ENCODE assay signal across 8 mouse cellular contexts in the genomic region with DNA sequence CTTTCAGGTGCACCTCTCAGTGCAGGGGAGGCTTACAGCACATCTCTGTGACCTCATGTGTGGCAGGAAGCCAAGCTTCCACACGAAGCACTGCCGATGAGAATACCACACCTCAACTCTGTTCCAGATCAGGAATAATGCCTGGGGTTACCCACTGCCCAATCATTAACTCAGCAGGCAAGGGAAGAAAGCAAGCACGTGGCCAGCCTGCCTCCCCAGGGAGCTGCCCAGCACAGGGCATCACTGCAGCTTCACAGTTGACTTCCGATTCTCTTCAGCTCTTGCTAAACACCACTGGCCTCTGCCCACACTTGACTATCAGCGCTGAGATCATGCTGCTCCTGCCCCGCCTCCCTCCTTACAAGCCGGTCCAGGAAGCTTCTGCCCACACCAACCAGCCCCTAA. TPM values are rescaled to one million over a fixed set of nuclear protein-coding genes. Genes with fewer than 3 reads are reported as not detected.
DNase-seq lines count a peak whose midpoint lies in the region; ATAC-seq and TF ChIP-seq lines count a peak whose summit lies in the region.

No protein-coding gene starts in this region.

- TF ChIP-seq CTCF in G1E (IDR thresholded peaks at IDR 0.05; ENCODE audit: low read depth, low read length) = no peak
- no peak for TF ChIP-seq CTCF in small intestine, adult 2 months (IDR thresholded peaks at IDR 0.05; ENCODE audit: extremely low read depth, insufficient read length, insufficient replicate concordance, low read depth, low read length)

- peak overlapping the region; percentile 14; the same call in 1 of the 2 replicates for H3K4me2 ChIP-seq in heart, embryonic 14.5 days (ENCODE audit: low read length)
- H3K4me2 ChIP-seq in kidney, embryonic 16.5 days (replicated peaks; ENCODE audit: low read depth, low read length) = no peak overlapping the region

- H3K27ac ChIP-seq in heart, embryonic 14.5 days (replicated peaks in 1 of 2; ENCODE audit: control insufficient read depth in 1 of 2, insufficient read depth in 1 of 2, low read depth in 2 of 2, low read length in 2 of 2) = peak overlapping the region; percentile 3 to 12; a peak in 1 of 4 replicates
- peak overlapping the region; percentile 57; the same call in 1 of the 2 replicates for H3K27ac ChIP-seq in kidney, embryonic 16.5 days (ENCODE audit: low read length)
- 0 out of 2 replicates have a peak overlapping the region, but pooled peaks have one; percentile 1 for H3K27ac ChIP-seq in small intestine, adult 2 months (ENCODE audit: insufficient read depth, low read depth, low read length)

- no peak overlapping the region for H3K9ac ChIP-seq in heart, embryonic 14.5 days (ENCODE audit: low read length)
- H3K9ac ChIP-seq in kidney, embryonic 16.5 days (replicated peaks; ENCODE audit: low read length) = no peak overlapping the region; the same call in 1 of the 2 replicates

- DNase-seq in frontal cortex, postnatal 10 days (ENCODE audit: low spot score in 2 of 2) = no peak
- no peak for DNase-seq in G1E (ENCODE audit: low spot score)
- DNase-seq in cerebellum, postnatal 14 days = peak; percentile 54 to 59
- DNase-seq in lung, postnatal 36 days = peak; percentile 87

- no peak for TF ChIP-seq POLR2A in small intestine, adult 2 months (IDR thresholded peaks at IDR 0.05; ENCODE audit: low read depth, low read length)

- ATAC-seq in frontal cortex, adult (ENCODE audit: low TSS enrichment) = peak; percentile 85; the same call in 1 of the 2 replicates
- peak; percentile 77 for ATAC-seq in G1E (ENCODE audit: extremely low read depth, insufficient number of reproducible peaks, low FRiP score, poor library complexity, severe bottlenecking)
- peak; percentile 32; the same call in 1 of the 2 replicates for ATAC-seq in heart, embryonic 14.5 days (ENCODE audit: insufficient number of reproducible peaks, insufficient read depth, low FRiP score, low read depth)
- ATAC-seq in kidney, embryonic 16.5 days (ENCODE audit: low FRiP score, low TSS enrichment) = peak; percentile 96

- H3K4me3 ChIP-seq in G1E (ENCODE audit: low read depth, low read length) = peak overlapping the region; percentile 5; the same call in 1 of the 2 replicates
- no peak overlapping the region for H3K4me3 ChIP-seq in heart, embryonic 14.5 days (ENCODE audit: control insufficient read depth in 1 of 2, insufficient read depth in 1 of 2, low read depth in 1 of 2, low read length in 2 of 2)
- H3K4me3 ChIP-seq in kidney, embryonic 16.5 days (ENCODE audit: low read length) = no peak overlapping the region
- no peak overlapping the region for H3K4me3 ChIP-seq in small intestine, adult 2 months (ENCODE audit: low read depth, low read length)

- peaks cover 42% of the 10 kb centered on the region for H3K36me3 ChIP-seq in G1E (replicated peaks)
- H3K36me3 ChIP-seq in heart, embryonic 14.5 days (ENCODE audit: control insufficient read depth, insufficient read depth, low read length) = 0 out of 2 replicates have a peak, but pooled peaks cover 2% of the 10 kb centered on the region
- H3K36me3 ChIP-seq in kidney, embryonic 16.5 days (ENCODE audit: insufficient read depth, low read length) = no peaks in the 10 kb centered on the region
- H3K36me3 ChIP-seq in small intestine, adult 2 months (ENCODE audit: control insufficient read depth, insufficient read depth, low read length) = no peaks in the 10 kb centered on the region

- 14% methylated on average over 7 of the region's 7 CpGs for WGBS in heart, embryonic 14.5 days
- 19% methylated on average over 7 of the region's 7 CpGs for WGBS in kidney, embryonic 16.5 days
- WGBS in small intestine, adult 2 months = 7% methylated on average over 7 of the region's 7 CpGs

- H3K9me3 ChIP-seq in G1E (replicated peaks) = no peaks in the 10 kb centered on the region
- H3K9me3 ChIP-seq in heart, embryonic 14.5 days (ENCODE audit: control insufficient read depth, low read length) = no peaks in the 10 kb centered on the region
- H3K9me3 ChIP-seq in kidney, embryonic 16.5 days (ENCODE audit: low read length) = no peaks in the 10 kb centered on the region

- no peaks in the 10 kb centered on the region for H3K27me3 ChIP-seq in G1E (ENCODE audit: insufficient read depth, low read length)
- no peaks in the 10 kb centered on the region for H3K27me3 ChIP-seq in heart, embryonic 14.5 days (ENCODE audit: control insufficient read depth, insufficient read depth, low read length)
- no peaks in the 10 kb centered on the region for H3K27me3 ChIP-seq in kidney, embryonic 16.5 days (ENCODE audit: insufficient read depth, low read length)
- H3K27me3 ChIP-seq in small intestine, adult 2 months (ENCODE audit: control insufficient read depth, insufficient read depth, low read length) = no peaks in the 10 kb centered on the region

- H3K4me1 ChIP-seq in G1E (ENCODE audit: insufficient read depth, low read depth, low read length) = peaks cover 25% of the 10 kb centered on the region
- H3K4me1 ChIP-seq in heart, embryonic 14.5 days (ENCODE audit: control insufficient read depth in 2 of 2, insufficient read depth in 2 of 2, low read length in 2 of 2) = peaks cover 8 to 21% of the 10 kb centered on the region in 2 experiments
- peaks cover 23% of the 10 kb centered on the region for H3K4me1 ChIP-seq in kidney, embryonic 16.5 days (ENCODE audit: insufficient read depth, low read length)
- peaks cover 7% of the 10 kb centered on the region for H3K4me1 ChIP-seq in small intestine, adult 2 months (ENCODE audit: control insufficient read depth, insufficient read depth, insufficient read length, low read length)

RNA-seq across cellular contexts. Expression of a gene that starts 7.6 kb away (rescaled TPM):
- total RNA-seq in G1E (2014; fragmentation: Nextera tagmentation) (75.6 and 86.4 TPM in 2 replicates), G1E (2017) (25.5 and 28.5 TPM in 2 replicates)
- 48.1 and 53.7 TPM in 2 replicates for polyA plus RNA-seq in G1E (2012)
- polyA plus RNA-seq in heart, embryonic 14.5 days (2014; fragmentation: Nextera tagmentation; extraction: Ambion mirVana) = 25.6 and 31.3 TPM in 2 replicates
- polyA plus RNA-seq in kidney, embryonic 16.5 days (2015; fragmentation: Nextera tagmentation; extraction: Ambion mirVana) = 27.7 and 35.2 TPM in 2 replicates
- polyA plus RNA-seq in small intestine, adult 2 months (2012; rRNA removed) = 5.6 and 15.2 TPM in 2 replicates

Comparison
In these comparisons a context has a peak if more than half of its experiments do, and no peak if none do; other contexts are left out.
1. ATAC-seq: peak in every context shown above with its lines; median percentile 96 in kidney, embryonic 16.5 days; 85 in frontal cortex, adult; 77 in G1E; 32 in heart, embryonic 14.5 days.
2. DNase-seq: peak in cerebellum, postnatal 14 days (2 of 2) and lung, postnatal 36 days (single experiment); none in frontal cortex, postnatal 10 days (0 of 2) and G1E (single experiment).
3. H3K27ac ChIP-seq: peak in every context shown above with its lines; median percentile 57 in kidney, embryonic 16.5 days; 8 in heart, embryonic 14.5 days; 1 in small intestine, adult 2 months.